Mouse (Mus musculus) heart, postnatal 36 days (tissue): ENCODE measurements around the gene Wdr77. TPM values are rescaled to one million over a fixed set of nuclear protein-coding genes. Genes with fewer than 3 reads are reported as not detected.

Experiments
- total RNA-seq, 2 experiments: library from RNA; stranded (reverse); gene quantifications; 2 replicates each; pipeline ENCODE4 v1.2.3; 2021

Wdr77 gene
- total RNA-seq, 2 experiments from 2014 or later, result 46.9 to 48.5 TPM

Other genes with a start within 250 kb of the Wdr77 start
- 100 to 1,000 TPM; 110 to 115 TPM for gene Rap1a, start 158.0 kb upstream of the Wdr77 start, total RNA-seq
- gene Adora3, start 88.5 kb upstream of the Wdr77 start, total RNA-seq, result under 1 TPM in 1 of 2 experiments, not detected in 1; 0.22 TPM
- under 1 TPM in 1 of 2 experiments, not detected in 1; 0.49 TPM for gene Tmigd3, start 88.5 kb upstream of the Wdr77 start, total RNA-seq
- gene I830077J02Rik, start 26.7 kb upstream of the Wdr77 start, total RNA-seq, result under 1 TPM; 0.54 to 0.94 TPM
- 1,000 to 10,000 TPM; 1,203 to 1,219 TPM for gene Atp5f1, start 730 bp downstream of the Wdr77 start, total RNA-seq
- under 1 TPM; 0.27 to 0.58 TPM for gene Ovgp1, start 14.3 kb downstream of the Wdr77 start, total RNA-seq
- not detected for gene Pifo, start 55.3 kb downstream of the Wdr77 start, total RNA-seq
- not detected for gene Chil5, start 73.4 kb downstream of the Wdr77 start, total RNA-seq
- not detected for gene Chia1, start 153.9 kb downstream of the Wdr77 start, total RNA-seq
- gene Chil3, start 208.2 kb downstream of the Wdr77 start, total RNA-seq, result under 1 TPM in 1 of 2 experiments, not detected in 1; 0.19 TPM